Mouse (Mus musculus): ENCODE data around the gene Ubr3. TPM values are rescaled to one million over a fixed set of nuclear protein-coding genes. Genes with fewer than 3 reads are reported as not detected.
"Not testable (repeated sequence)": the region's sequence is repeated elsewhere in the genome, so short reads cannot be mapped to it uniquely, and the experiment has no call there.

The Ubr3 gene
- total RNA-seq, 4 experiments from 2014 or later, result 220 to 245 (median 226) TPM

DNA sequence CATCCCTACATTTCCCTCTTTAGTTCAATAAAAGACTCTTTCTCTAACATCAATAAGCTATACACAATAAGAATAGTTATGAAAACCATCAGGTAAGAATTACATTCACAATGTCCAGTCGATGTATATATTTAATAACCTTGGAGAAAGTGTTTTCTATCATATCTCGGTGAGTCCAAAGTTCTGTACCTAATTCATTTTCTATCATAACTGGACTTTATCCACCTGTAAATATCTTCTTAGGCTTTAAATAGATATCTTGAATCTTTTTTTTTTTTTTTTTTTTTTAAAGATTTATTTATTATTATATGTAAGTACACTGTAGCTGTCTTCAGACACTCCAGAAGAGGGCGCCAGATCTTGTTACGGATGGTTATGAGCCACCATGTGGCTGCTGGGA, 10.3 kb downstream of the Ubr3 start:
- not testable (repeated sequence) for DNase-seq (ENCODE audit: low spot score in 2 of 2)

DNA sequence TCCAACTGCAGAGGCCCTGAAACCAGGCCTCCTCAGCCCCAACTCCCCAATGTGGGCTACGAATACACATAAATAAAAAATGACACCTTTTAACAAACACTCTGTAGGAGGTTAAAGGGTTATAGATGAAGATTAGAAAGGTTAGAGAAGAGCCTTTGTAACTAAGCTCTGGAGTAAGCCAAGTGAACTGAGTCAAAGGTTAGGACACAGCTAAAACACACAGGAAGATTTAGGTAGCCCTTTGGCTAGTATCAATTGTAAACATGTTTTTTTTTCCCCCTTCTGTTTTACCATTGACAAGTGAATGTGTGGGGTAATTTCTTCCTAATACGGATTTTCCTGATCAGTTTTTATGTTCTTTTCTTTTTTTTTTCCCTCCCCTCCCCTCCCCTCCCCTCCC, 15.8 kb downstream of the Ubr3 start:
- DNase-seq (ENCODE audit: low spot score in 2 of 2), result no peak

DNA sequence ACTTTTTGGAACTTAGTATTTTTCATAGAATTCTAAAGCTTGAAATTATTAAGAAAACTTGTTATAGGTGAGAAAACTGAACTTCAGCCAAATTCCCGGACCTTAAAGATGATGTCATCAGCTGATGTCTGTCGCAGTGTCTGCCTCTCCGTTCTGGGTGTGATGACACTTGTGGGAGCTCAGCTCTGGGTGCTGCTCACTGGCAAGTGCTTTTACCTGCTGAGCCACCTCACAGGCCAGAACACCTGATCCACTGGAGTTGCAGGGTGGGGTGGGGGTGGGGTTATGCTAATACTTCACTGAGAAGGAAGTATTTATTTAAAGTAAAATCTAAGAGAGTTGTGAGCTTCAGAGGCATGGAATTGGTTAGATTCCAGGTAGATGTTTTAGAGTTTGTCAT, 20.3 kb downstream of the Ubr3 start:
- DNase-seq (ENCODE audit: low spot score in 2 of 2), result no peak

DNA sequence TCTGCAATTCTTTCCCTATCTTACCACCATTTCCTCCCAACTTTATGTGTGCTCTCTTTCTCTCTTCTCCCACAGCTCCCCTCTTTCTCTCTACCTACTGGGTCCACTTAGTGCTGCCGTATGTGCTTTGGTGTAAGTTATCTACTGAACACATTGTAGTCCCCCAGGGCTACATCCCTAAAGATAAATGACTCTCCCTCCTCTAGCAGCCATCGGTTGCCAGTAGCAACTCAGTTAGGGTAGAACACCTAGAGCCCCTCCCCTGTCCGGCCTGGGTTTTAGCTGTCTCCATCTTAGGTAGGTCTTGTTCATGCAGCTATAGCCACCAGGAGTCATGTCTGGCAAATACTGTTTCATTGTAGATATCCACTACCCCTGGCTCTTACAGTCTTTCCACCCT, 27.9 kb downstream of the Ubr3 start:
- DNase-seq (ENCODE audit: low spot score in 2 of 2), result no peak

DNA sequence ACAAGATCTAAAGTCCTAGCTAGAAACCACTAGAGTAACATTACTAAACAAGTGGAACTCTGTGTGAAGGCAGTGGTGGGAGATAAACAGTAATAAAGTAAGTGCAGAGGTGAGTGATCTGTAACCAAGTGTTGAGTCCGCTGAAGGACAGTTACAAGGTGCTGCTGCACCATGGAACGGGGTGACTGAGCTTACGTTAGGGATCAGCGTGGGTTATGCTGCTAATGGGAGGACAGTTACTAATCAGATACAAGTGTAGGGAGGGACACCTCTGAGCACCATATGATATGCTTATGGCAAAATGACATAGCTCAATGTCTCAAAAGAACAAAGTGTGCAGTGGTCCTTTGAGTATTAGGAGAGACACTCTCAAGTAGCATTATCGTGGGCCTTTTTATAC, 39.3 kb downstream of the Ubr3 start:
- DNase-seq (ENCODE audit: low spot score in 2 of 2), result no peak

DNA sequence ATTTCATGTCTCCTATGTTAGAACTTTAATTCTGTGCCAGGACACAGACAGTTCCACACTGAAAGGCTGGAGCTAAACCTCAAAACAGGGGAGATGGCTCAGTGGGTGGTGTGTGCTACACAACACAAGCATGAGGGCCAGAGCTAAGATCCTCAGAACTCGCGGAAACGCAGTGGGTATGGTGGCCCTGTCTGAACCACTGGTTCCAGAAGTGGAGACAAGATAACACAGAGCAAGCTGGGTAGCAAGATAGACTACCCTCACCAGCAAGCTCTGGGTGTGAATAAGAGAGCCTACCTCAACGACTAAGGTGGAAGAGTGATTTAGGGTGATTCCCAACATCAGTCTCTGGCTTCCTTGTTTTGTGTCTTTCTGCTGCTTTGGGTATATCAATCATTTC, 42.2 kb downstream of the Ubr3 start:
- no peak for DNase-seq (ENCODE audit: low spot score in 2 of 2)

DNA sequence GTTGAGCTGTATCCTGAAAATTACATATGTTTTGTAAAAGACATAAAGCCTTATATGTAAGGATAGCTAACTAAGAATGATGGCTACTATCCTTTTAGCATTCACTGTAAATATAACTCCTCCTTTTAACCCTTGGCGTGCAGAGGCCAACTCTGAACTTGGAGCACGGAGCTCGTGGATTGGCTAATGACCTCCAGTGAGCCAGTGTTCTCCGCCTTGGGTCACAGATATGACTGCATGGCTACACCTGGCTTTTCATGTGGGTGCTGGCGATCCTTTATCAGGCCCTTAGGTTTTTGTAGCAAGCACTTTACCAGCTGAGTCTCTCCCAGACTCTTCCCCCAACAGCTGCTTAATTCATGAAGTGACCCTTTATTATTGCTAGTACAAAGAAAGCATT, 42.6 kb downstream of the Ubr3 start:
- no peak for DNase-seq (ENCODE audit: low spot score in 2 of 2)

DNA sequence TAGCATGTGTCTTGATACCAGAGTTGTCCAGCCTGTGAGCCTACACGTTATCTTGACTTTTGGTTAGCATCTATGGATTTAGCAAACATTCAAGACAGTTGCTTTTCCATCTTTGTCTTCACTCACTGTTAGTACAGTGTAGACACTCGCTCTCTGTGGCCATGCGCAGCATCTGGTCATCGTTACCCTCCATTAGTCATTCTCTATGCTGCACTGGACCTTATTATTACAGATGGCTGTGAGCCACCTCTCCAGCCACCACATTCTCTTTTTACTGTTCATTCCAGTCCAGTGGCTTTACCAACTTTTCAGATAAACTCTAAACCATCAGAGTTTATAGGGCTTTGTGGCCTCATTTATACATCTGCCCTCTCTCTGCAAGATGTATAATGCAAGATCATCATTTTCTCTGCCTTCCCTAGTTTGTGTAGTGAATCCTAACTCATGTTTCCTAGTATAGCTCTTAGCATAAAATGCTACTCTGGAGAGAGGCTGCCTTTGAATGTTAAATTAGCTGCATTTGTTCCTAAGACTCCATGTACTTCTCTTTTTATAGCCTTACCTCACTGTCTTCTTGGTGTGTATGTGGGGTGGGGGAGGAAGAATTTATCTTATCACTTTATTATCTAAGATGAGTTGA, 44.5 kb downstream of the Ubr3 start:
- no peak for DNase-seq (ENCODE audit: low spot score in 2 of 2)

DNA sequence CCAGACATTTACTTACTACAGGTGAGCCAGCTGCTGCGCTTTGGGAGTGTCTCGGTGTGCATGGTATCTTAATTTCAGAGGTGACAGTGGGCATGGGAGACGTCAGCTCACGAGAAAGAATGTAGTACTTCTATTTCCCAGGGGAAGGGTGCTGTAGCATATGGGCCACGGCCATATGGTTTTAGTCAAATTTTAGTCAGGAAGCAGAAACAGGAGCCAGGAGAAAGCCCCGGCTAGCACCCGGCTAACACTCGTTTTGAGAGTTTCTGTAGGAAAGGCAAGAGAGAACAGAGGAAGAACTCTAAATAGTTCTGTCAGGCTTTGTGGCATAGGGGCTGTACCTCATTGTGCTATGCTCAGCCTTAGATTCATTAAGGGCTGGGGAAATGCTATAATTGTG, 55.8 kb downstream of the Ubr3 start:
- DNase-seq (ENCODE audit: low spot score in 2 of 2), result no peak

DNA sequence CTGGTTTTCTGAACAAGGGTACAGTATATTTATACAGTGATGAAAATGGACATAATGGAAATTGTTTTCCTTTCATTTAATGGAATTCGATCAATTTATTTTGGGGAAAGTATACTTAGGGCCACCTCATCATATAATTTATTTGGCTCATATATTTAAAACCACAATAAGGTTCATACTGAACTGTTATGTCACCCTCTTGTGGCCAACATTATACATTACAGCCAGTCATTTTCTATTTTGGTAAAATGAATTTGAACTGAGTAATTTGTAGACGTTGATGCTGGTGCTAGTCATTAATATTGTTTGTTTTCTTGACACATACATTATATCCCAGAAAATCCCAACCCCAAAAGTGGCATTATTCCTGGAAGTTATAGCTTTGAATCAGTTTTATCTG, 58.6 kb downstream of the Ubr3 start:
- DNase-seq (ENCODE audit: low spot score in 2 of 2), result no peak

DNA sequence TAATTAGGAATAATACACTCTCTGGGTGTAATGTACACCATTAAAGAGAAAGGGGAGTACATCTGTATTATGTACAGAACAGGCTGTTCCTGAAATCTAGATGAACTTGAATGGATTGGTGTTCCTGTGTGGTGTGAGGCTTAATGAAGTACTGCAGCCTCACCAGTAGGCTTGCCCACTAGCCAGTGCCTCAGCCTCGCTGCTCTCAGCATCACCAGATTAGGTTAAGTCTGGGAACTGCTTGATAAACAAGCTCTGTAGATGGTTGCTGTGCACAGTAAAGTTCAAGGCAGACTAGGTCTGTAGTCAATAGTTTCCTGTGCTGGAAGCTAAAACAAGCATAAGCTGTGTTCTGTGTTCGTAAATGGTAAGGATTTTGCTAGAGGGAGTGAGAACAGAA, 60.6 kb downstream of the Ubr3 start:
- DNase-seq (ENCODE audit: low spot score in 2 of 2), result no peak

DNA sequence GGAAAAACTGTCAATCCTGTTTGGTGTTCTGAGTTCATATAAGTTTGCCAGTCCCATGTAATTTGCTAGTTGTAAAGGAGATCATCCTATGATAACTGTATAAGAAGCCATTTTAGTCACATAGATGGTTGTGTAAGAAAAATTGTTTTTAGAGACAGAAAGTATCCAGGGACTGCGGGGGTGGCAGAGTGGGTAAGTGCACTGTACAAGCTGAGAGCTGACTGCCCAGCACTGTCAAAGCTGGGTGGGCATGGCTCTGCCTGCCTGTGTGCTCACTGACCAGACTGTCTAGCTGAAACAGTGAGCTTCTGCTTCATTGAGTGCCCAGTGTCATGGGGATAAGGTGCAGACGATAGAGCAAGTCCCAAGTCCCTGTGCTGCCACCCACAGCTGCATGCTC, 77.8 kb downstream of the Ubr3 start:
- no peak for DNase-seq (ENCODE audit: low spot score in 2 of 2)

DNA sequence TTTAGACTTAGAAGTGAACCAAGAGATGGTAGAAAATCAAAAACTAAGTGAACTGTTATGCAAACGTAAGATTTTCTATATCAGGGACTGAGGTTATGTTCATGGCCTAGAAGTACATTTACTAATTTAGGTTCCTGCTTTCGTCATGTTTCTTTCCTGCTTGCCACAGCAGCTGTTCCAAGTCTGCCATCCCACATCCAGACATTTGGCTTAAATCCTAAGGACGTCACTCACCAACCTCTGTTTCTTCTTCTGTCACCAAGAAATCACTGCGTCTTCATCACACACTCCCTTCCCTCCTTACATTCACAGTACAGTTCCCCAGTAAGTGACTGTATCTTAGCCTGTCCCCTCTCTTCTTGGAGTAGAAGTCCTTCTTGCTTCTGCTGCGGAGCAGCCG, 92.2 kb downstream of the Ubr3 start:
- DNase-seq (ENCODE audit: low spot score in 2 of 2), result no peak

DNA sequence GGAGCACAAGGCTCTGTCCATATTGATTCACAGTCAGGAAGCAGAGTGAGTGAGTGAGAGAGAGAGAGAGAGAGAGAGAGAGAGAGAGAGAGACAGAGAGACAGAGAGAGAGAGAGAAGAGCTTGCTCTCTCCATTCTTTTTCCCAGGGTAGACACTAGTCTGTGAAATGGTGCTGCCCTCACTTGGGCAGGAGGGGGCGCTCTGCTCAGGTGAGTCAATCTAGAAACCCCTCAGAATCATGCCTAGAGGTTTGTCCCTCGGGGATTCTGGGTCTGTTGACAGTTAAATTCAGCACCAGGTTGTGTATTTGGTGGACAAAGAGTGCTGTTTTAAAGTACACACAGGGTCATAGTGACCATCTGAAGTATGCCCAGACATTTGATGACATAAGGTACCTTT, 93.6 kb downstream of the Ubr3 start:
- no peak for DNase-seq (ENCODE audit: low spot score in 2 of 2)

DNA sequence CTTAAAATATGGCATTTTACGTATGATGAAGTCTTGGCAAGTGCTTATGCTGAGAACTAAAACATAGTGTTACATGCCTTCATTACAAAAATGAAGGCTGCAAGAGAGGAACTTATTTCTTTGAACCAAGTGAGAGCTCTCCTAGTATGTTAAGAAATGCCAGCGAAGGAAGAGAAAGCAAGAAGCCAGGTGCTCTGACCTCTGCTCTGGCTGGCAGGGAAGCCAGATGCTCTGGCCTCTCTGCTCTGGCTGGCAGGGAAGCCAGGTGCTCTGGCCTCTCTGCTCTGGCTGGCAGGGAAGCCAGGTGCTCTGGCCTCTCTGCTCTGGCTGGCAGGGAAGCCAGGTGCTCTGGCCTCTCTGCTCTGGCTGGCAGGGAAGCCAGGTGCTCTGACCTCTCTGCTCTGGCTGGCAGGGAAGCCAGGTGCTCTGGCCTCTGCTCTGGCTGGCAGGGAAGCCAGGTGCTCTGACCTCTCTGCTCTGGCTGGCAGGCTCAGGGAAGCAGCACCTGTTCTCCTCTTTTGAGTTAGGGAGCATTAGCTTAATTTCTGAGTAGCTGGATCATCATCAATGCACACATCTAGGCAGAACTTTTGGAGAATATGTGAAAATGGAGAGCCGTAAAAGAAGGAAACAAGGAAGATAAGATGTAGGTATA, 97.2 kb downstream of the Ubr3 start:
- DNase-seq (ENCODE audit: low spot score in 2 of 2), result peak in 1 of 2 experiments; percentile 60

DNA sequence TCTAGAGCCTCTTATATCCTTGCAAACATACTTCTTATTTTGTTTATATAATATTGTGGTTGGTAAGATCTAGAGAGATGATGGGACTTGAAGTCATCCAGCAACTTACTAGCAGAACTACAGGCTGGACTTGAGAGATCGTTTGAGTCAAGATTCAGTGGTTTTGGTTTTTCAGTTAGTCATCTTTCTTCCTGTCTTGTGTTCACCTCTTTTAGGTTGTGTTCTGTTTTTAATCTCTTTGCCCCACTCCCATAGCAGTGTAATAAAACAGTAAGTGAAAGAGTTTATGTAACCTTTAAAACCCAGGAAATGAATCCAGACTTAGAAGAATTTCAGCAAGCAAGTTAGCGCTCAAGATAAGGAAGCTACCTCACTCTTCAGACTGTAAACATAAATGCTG, 97.7 kb downstream of the Ubr3 start:
- DNase-seq (ENCODE audit: low spot score in 2 of 2), result no peak

DNA sequence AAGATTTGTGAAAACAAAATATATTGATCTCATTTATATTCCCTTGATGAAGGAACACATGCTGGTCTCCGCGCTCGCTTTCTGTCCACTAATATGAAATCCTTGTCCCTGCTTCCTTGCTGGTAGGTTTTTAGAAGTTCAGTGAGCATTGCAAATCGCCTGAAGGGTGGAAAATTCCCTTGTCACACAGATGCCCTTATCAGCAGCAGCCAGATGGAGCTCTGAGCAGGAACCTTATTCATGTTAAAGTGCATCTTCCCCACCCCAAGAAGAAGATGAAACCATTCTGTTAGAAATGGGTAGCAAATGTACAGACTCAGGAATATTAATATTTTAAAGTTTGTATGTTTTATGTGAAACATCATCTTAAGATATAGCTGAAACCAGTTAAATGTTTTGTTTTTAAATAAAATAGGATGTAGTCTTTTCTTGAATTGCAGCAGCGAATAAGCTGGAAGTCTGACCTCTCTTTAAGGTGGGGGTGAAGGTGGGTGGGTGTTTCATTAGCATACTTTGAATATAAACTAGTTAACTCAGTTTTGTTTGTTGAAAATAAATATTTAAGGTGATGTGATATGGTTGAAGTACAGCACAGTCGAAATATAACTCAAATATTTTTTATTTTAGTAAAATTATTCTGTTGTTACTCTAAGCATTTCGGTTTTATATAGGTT, 102.2 kb downstream of the Ubr3 start:
- no peak for DNase-seq (ENCODE audit: low spot score in 2 of 2)

DNA sequence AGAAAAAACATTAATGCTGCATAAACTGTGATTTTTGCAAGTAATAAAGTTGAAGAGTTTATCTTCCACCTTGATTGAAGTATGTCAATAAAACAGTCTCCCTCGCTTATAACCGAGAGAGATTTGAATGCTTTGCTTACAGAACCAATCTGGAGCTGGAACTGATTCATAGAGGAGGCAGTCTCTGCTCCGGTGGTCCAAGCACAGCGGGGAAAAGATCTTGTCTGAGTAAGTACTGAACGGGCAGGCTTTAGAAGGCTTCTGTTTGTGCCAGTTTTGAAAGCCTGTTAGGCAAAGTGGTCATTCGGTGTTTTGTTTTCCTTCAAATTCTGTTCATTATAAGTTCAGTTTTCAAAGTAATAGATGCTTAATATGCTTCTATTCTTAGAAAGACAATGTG, 103.3 kb downstream of the Ubr3 start:
- no peak for DNase-seq (ENCODE audit: low spot score in 2 of 2)

DNA sequence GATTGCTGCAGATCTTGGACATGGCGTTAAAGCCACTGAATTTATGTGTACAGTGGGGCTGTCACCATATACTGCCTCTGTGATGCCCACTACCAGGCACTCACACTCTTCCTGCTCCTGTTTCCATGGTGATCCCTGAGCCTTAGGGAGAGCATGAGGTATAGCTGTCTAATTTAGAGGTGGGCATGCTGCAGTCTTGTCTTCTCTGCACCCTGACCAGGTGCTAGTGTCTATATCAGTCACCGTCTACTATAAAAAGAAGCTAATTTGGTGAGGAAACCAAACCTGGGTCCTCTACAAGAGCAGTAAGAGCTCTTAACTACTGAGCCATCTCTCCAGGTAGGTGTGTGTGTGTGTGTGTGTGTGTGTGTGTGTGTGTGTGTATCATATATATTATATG, 109.4 kb downstream of the Ubr3 start:
- no peak for DNase-seq (ENCODE audit: low spot score in 2 of 2)

DNA sequence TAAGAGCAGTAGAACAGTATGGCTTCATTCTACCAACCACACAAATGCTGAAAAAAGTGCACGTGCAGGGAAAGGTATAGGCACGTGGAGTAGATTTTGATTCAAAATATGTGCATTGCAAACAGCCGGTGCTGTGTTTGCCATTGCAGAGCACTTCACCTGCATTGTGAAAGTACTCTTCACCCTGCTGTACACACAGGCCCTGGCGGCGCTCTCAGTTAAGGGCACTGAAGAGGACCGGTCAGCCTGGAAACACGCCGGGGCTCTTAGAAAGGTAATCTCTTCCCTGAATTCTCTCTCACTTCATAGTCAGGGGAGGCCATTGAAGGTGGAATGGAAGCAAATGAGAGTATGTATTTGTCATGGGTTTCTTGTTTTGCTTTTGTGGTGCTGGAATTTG, 115.9 kb downstream of the Ubr3 start:
- no peak for DNase-seq (ENCODE audit: low spot score in 2 of 2)

DNA sequence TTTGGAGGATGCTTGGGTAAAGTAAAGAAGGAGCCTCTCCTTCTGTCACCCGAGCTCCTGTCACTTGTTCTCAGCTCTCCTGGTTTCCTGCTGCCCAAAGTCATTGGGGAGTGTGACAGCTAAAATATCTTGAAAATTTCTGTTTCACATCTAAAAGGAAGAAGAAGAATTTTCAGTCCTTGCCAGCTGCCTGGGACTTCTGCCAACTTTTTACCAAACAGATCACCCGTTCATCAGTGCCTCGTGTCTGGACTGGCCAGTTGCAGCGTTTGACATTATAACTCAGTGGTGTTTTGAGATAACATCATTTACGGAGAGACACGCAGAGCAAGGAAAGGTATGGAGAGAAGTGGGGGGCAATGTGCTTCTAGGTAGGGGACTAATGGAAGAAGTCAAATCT, 121.2 kb downstream of the Ubr3 start:
- no peak for DNase-seq (ENCODE audit: low spot score in 2 of 2)

DNA sequence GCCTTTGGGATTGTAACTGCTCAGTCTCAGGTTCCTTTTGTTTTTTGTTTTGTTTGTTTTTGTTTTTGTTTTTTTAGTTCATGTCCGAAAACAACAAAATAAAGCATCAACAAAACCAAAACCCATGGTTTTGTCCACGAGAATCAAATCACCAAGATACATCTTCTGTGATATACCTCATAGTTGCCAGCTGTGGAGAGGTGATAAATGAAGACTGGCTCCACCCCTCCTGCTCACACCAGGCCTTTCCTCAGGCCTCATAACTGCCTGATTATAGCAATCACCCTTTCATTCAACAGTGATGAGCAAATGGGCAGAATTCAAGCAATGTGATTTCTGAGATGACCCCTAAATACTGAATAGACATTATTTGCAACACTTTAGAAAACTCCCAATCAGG, 127.4 kb downstream of the Ubr3 start:
- no peak for DNase-seq (ENCODE audit: low spot score in 2 of 2)

DNA sequence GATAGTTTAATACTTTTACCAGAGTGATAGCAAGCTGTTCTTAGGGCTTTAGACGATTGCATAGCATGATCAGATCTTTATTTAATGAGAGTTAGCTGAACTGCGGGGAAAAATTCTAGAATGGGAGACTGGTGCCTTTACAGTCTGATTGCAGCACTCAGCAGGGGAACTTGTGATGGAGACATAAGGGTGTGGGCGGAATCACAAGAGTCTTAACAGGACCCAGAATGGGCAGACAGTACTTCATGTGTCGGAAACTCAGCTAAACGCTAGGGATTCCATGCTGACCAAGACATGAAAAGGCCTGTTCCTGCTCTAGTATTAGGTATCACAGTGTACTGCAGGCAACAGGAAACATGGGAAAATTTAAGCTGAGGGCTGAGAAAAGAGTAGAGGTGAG, 128.7 kb downstream of the Ubr3 start:
- no peak for DNase-seq (ENCODE audit: low spot score in 2 of 2)
